Mouse (Mus musculus): Measurements from ENCODE around the gene Padi6.

DNA sequence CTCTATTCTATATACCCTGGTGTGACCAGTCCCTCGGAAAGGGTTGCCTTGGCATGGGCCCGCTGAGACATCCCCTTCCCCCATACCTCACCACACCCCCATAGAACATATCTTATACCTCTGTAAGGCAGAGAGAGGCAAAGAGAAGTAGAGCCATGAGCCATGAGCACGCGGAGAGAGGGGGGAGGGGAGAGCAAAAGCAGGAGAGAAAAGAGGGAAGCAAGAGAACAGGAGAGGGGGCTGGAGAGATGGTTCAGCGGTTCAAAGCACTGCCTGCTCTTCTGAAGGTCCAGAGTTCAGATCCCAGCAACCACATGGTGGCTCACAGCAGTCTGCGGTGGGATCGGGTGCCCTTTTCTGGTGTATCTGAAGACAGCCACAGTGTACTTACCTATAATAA is 51.0 kb downstream of the Padi6 start:
- no peak for TF ChIP-seq GATA1 (IDR thresholded peaks at IDR 0.05; ENCODE audit: borderline replicate concordance, low read length)
- no peak for TF ChIP-seq FLI1 (IDR thresholded peaks at IDR 0.05; ENCODE audit: low read length)
